Mouse (Mus musculus) adrenal gland, adult 2 months (tissue): ENCODE measurements around the gene Spns1. TPM values are rescaled to one million over a fixed set of nuclear protein-coding genes. Genes with fewer than 3 reads are reported as not detected.
"Not testable (repeated sequence)": the region's sequence is repeated elsewhere in the genome, so short reads cannot be mapped to it uniquely, and the experiment has no call there.

Experiments used
- DNase-seq: peaks from one replicate; pipeline ENCODE4 v3.0.0; 2021
- microRNA-seq, 2 experiments: library from miRNA; unstranded; fragments of <30 nt; microRNA quantifications; one replicate each; pipeline ENCODE4 v1.2.0; 2021
- polyA plus RNA-seq: library from polyadenylated mRNA; depleted of rRNA; stranded (reverse); fragments of >200 nt; gene quantifications from 2 replicates; pipeline ENCODE4 v1.2.3, GENCODE M21; 2012; rRNA removed
- total RNA-seq, 2 experiments: library from RNA; stranded (reverse); gene quantifications; 2 replicates each; pipeline ENCODE4 v1.2.3; 2021

Spns1 gene
- total and polyA plus RNA-seq, 3 experiments = 31.3 to 223 (median 39.0) TPM

DNA sequence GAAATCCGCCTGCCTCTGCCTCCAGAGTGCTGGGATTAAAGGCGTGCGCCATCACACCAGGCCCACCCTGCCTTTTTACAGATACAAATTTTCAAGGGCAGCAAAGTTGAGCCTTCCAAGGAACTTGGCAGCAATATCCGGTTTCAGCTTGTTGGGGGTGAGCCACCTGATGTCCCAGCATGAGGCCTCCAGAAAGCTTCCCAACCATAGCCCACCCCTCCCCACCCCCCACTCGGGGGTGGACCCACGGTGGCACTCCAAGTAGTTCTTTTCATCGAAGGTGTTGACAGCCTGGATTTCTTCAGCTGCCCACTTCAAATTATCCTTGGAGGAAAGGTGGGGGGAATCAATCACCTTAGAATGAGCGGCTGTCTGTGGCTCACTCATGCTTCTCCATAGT, 38.3 kb downstream of the Spns1 start:
- no peak for DNase-seq

- DNase-seq = no peak
These were observed 41.7 kb downstream of the Spns1 start for GRCm38 (mm10) chr7:126335556-126335955.

DNA sequence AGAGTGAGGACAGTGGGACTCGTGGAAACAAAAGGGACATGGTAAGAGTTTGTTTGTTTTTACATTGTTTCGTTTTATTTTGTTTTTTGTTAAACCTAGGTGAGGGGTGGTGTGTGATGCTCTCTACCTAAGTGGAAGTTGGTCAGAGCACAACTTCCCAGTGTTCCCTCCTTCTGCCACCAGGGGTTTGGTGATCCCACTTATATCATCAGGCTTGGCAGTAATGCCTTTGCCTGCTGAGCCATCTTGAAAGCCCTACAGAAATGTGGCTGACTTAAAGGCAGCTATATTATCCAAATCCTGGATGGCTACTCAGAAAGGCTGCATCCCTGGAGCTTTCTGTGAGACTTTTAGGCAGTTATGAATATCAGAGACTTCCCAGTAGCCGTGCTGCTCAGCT, 44.6 kb downstream of the Spns1 start:
- DNase-seq = no peak

DNA sequence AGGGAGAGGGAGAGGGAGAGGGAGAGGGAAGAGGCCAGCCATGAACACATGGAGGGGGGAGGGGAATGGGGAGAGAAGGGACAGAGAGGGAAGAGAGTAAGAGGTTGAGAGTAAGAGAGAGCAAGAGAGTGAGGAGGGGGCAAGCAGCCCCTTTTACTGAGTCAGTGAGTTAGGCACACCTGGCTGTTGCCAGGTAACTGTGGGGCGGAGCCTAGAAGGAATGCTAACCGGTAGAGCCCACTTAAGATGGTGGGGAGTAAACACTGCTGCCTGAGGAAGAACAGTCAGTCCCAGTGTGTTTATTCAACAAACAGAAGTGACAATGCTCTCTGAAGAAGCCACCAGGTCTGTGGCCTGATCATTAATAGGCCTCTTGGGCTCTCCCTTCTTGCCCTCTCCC, 46.6 kb downstream of the Spns1 start:
- DNase-seq = no peak

DNA sequence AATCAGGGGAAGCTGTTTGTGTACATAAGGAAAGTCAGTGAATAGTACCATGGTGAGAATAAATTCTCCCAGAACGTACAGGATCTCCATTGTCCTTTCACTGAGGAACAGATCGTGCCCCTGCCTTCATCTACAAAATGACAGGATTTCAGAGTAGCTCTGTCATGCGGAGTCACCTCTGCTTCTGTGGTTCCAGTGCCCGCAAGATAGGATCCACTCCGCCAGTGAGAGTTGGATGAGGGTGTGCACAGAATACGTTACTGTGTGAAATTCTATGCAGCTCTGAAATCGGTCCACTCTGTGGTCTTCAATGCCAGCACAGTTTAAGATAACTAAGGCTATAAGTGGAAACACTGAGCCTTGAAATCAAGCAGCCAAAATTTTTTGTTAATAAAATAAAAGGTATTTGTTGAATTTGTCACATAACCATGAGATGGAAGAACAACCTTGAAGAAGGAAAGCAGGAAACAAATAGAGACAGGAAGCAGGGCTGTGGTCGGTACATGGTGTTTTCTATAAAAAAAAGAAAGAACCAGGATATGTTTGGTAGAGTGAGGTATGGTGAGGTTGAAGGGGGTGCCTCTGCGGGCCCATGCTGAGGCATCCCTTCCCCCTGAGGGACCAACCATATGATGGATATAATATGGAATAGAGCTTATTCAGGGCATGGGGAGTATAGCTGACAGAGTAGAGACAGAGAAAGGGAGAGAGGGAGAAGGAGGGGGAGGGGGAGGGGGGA, 47.2 kb downstream of the Spns1 start:
- DNase-seq = no peak

DNA sequence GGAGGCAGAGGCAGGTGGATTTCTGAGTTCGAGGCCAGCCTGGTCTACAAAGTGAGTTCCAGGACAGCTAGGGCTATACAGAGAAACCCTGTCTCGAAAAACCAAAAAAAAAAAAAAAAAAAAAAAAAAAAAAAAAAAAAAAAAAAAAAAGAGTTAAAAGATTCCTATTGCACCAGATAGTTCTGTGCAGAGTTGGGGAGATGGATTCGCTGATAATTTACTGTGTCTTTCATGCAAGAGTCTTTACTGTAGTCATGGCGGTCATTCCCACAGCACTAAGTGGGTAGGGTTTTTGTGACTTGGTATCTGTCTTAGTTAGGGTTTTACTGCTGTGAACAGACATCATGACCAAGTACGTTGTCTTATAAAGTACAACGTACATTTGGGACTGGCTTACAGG, 48.4 kb downstream of the Spns1 start:
- not testable (repeated sequence) for DNase-seq

- not testable (repeated sequence) for DNase-seq
These were observed 51.5 kb downstream of the Spns1 start for GRCm38 (mm10) chr7:126325576-126326273.

- no peak for DNase-seq
These were observed 52.5 kb downstream of the Spns1 start for GRCm38 (mm10) chr7:126324791-126325190.

- DNase-seq = peak; percentile 69
These were observed 53.5 kb downstream of the Spns1 start for GRCm38 (mm10) chr7:126323729-126324128.

Small RNAs within 50 kb of the gene (microRNA-seq; reads per million reads assigned to microRNA genes)
- gene Mir7058 = 0 to 0.22 reads per million in 2 experiments

Other genes starting within 250 kb of the Spns1 start
- gene Xpo6, start 176.9 kb downstream of the Spns1 start, total RNA-seq = 100 to 1,000 TPM in 1 of 2 experiments, 10 to 100 TPM in 1; 87.1 to 100 TPM
- 131 and 176 TPM in 2 replicates for gene Xpo6, start 176.9 kb downstream of the Spns1 start, polyA plus RNA-seq
- 10 to 100 TPM; 32.4 to 91.1 TPM for gene Sbk1, start 104.8 kb downstream of the Spns1 start, total RNA-seq
- gene Sbk1, start 104.8 kb downstream of the Spns1 start, polyA plus RNA-seq = 112 and 178 TPM in 2 replicates
- gene Lat, start 7.9 kb downstream of the Spns1 start, total RNA-seq = 1 to 10 TPM in 1 of 2 experiments, under 1 TPM in 1; 0.43 to 1.1 TPM
- 1.2 and 2.0 TPM in 2 replicates for gene Lat, start 7.9 kb downstream of the Spns1 start, polyA plus RNA-seq
- 1 to 10 TPM; 5.6 to 8.2 TPM for gene Nfatc2ip, start 19.3 kb upstream of the Spns1 start, total RNA-seq
- gene Nfatc2ip, start 19.3 kb upstream of the Spns1 start, polyA plus RNA-seq = 4.9 and 5.4 TPM in 2 replicates
- gene Cd19, start 37.4 kb upstream of the Spns1 start, total RNA-seq = under 1 TPM; 0.24 to 0.29 TPM
- 0.50 and 0.73 TPM in 2 replicates for gene Cd19, start 37.4 kb upstream of the Spns1 start, polyA plus RNA-seq
- gene Rabep2, start 51.3 kb upstream of the Spns1 start, total RNA-seq = 10 to 100 TPM; 39.5 to 73.6 TPM
- 55.5 and 69.8 TPM in 2 replicates for gene Rabep2, start 51.3 kb upstream of the Spns1 start, polyA plus RNA-seq
- gene Atp2a1, start 85.7 kb upstream of the Spns1 start, total RNA-seq = not detected
- gene Atp2a1, start 85.7 kb upstream of the Spns1 start, polyA plus RNA-seq = not detected in 2 replicates
- gene Sh2b1, start 98.0 kb upstream of the Spns1 start, total RNA-seq = 10 to 100 TPM; 54.4 to 61.2 TPM
- 90.7 and 93.9 TPM in 2 replicates for gene Sh2b1, start 98.0 kb upstream of the Spns1 start, polyA plus RNA-seq
- 100 to 1,000 TPM; 217 to 239 TPM for gene Tufm, start 109.9 kb upstream of the Spns1 start, total RNA-seq
- 236 and 278 TPM in 2 replicates for gene Tufm, start 109.9 kb upstream of the Spns1 start, polyA plus RNA-seq
- gene Atxn2l, start 126.0 kb upstream of the Spns1 start, total RNA-seq = 100 to 1,000 TPM in 1 of 2 experiments, 10 to 100 TPM in 1; 83.7 to 108 TPM
- gene Atxn2l, start 126.0 kb upstream of the Spns1 start, polyA plus RNA-seq = 454 and 474 TPM in 2 replicates
- 100 to 1,000 TPM; 236 to 240 TPM for gene Eif3c, start 189.0 kb upstream of the Spns1 start, total RNA-seq
- gene Eif3c, start 189.0 kb upstream of the Spns1 start, polyA plus RNA-seq = 97.2 and 133 TPM in 2 replicates
- gene Apobr, start 207.5 kb upstream of the Spns1 start, total RNA-seq = 1 to 10 TPM; 2.0 to 4.7 TPM
- 5.3 and 7.5 TPM in 2 replicates for gene Apobr, start 207.5 kb upstream of the Spns1 start, polyA plus RNA-seq
- 10 to 100 TPM; 33.2 to 47.4 TPM for gene Cln3, start 208.4 kb upstream of the Spns1 start, total RNA-seq
- gene Cln3, start 208.4 kb upstream of the Spns1 start, polyA plus RNA-seq = 52.8 and 56.1 TPM in 2 replicates
- not detected for gene Il27, start 217.5 kb upstream of the Spns1 start, total RNA-seq
- gene Il27, start 217.5 kb upstream of the Spns1 start, polyA plus RNA-seq = 0.13 and 0.19 TPM in 2 replicates